Mouse (Mus musculus): ENCODE results near the gene Cdh13.

The Cdh13 gene

DNA sequence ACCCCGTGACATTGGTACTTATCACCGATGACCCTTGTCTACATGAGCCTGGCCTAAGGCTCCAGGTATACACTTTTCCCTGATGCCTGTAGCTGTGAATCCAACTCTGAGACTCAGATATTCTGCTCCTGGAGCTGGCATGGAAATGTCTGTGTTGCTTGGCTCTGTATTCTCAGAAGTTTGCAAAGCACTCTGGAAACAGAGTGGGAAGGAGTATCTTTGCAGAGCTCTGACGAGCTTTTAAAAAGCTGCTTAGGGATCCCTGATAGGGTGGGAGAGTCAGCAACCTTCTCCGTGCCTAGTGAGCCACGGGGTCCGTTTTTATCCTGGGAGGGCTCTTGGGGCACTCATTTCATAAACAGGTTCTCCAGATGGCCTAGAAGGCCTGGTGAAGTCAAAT, 526.1 kb downstream of the Cdh13 start:
- no peak for DNase-seq (ENCODE audit: low spot score)

DNA sequence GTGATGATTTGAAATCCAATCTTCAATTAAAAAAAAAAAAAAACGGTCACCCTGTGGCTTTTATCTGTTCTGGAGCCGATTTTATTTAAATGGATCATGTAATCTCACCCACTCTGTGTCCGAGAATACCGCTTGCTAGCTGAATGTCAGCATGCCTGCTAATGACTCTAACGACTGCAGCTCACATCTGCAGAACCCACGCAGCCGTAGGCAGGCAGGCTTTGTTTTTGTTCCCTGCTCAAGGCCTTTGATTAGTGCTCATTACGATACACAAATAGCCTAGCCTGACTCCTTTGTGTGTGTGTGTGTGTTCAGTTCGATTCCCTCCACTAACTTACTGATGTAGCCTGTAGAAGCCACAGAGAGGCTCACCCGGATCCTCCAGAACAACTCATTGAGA, 531.5 kb downstream of the Cdh13 start:
- DNase-seq (ENCODE audit: low spot score), result no peak

DNA sequence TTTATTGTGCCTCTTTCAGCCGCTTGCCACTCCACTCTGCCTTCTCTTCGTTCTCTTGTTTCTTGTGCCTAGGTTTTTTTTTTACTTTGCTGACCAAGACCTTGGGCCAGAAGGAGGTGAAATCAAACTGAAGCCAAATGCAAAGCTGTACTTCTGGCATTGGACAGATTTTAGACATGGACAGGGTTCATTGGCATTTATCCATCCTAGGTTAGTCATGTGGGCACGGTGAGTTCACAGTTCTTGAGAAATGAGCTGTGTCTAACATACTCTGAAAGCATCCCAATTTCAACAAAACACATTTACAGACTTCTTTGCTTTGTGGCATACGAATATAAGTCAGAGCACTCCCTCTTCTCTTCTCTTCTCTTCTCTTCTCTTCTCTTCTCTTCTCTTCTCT, 543.2 kb downstream of the Cdh13 start:
- DNase-seq (ENCODE audit: low spot score), result no peak

DNA sequence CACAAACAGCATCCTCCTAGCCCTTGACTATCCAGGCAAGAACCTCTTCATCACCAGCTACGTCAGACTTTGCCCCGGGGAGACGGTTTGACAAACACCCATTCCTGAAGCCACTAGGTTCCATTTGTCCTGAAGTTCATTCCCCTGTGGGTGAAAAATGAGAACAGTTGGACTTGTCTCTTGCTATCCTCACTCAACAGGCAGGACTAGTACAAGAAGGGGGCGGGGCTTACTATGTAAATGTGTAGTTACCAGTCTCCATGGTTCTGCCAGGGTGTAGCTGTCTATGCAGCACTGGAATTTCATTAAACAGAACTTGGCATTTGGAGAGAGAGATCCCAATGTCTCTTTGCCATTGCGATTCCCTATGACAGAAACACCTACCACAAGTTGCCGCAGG, 544.2 kb downstream of the Cdh13 start:
- DNase-seq (ENCODE audit: low spot score), result no peak

DNA sequence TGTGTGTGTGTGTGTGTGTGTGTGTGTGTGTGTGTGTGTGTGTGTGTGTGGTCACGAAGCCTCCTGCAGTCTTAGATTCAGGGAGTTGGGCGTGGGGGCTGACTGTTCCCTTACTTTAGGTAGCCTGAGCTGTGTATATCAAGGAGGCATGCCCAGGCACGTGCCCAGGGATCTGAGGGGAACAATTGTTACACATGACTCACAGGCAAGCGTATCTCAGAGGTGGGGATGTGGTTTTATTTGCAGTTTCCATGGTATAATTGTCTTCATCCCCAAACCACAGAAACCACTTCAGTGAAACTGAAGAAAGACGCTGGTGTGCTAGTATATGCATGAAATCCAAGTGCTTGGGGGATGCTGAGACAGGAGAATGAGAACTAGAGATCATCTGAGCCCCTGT, 546.8 kb downstream of the Cdh13 start:
- no peak for DNase-seq (ENCODE audit: low spot score)

DNA sequence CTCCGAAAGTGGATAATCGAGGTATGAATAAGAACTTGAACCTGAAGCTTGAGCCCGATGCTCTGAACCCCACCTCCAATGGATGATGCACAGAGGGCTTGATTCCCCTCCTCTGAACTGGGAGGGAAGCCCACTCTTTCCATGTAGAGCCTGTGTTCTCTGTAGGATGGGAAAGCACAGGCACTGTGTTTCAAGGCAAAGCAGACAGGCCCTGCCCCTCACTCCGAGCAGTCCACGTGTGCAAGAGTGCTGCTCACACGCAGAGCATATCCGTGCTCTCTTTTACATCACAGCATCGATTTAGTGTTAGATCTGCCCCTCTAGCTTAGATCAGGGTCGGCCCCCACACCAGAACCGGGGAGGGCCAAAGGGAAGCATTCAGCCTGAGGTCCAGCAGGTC, 547.5 kb downstream of the Cdh13 start:
- no peak for DNase-seq (ENCODE audit: low spot score)

DNA sequence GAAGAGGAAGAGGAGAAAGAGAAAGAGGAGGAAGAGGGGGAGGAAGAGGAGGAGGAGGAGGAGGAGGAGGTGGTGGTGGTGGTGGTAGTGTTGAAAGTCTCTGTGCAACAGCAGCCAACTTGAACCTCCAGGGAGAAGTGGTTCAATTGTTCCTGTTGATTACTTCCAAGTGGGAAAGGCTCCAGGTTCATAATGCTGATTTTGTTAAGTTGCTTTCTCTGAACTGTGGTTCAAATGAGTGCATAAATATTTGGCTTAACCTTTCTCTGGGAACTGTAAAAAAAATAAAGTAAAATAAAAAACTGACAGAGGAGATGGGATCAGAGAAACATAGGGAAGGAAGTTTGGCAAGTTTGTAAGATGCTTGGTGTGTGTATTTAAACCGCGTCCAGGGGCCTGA, 555.3 kb downstream of the Cdh13 start:
- DNase-seq (ENCODE audit: low spot score), result no peak

DNA sequence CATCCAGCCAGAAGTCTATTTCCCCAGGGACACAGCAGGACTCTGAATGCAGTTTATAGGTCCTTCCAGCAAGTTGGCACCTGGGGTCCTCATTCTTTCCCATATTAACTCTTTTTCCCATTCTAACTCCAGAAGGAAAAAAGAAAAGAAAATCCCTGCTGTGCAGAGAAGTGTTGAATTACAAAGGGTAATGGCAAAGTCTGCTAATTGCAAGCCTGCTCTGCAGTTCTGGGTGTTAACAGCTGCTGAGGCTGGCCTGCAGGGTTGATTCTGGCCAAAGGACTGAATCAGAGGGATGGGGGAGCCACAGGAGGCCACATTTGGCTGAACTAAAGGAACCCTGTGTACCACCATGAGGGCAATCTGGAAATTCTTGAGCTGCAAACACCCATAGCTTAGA, 562.2 kb downstream of the Cdh13 start:
- DNase-seq (ENCODE audit: low spot score), result no peak

DNA sequence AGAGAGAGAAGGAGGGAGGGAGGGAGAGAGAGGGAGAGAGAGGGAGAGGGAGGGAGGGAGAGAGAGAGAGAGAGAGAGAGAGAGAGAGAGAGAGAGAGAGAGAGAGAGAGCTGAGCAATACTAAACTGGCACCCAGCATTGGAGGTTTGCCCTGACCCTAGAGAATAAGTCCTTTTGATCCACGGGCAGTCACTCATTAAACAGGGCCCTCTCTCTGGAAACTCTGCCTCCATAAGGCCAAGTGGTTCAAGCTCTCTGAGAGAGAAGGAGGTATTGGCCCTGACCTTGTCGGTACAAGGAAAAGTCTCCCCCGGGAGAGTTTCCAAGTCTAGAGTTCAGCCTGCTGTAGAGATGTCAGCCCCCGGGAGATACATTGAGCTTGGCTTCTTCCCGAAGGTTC, 564.5 kb downstream of the Cdh13 start:
- DNase-seq (ENCODE audit: low spot score), result no peak

DNA sequence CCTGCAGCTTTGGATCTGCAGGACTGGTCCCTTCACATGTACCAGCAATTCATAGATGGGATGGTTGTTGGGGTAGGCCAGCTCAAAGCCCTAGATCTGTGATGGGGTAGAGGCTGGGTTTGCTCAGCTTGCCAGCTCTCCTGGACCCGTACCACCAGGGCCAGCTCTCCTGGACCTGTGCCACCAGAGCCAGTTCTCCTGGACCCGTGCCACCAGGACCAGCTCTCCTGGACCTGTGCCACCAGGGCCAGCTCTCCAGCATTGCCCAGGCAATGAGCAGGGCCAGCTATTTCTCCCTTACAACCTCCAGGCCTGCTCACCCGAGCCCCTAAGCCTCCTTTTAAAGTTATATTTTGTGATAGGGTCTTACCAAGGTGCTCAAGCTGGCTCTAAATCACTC, 566.0 kb downstream of the Cdh13 start:
- DNase-seq (ENCODE audit: low spot score), result no peak

DNA sequence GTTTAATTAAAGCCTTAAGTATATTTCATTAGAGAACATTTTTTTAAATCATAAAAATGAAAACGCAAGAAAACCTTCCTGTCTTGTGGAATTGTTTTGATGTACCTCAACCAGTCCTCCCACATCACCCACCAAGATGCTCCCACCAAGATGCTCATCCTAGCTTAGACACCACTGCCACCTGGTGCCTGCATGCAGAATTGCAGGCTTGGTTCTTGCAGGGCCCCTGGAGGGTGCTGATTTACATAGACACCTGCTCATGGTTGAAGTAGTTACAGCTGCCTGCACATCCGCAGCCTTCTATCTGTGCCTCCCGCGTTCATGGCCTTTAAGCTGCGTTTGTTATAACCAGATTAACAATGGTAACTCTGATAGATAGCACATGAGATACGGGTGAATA, 566.8 kb downstream of the Cdh13 start:
- no peak for DNase-seq (ENCODE audit: low spot score)

DNA sequence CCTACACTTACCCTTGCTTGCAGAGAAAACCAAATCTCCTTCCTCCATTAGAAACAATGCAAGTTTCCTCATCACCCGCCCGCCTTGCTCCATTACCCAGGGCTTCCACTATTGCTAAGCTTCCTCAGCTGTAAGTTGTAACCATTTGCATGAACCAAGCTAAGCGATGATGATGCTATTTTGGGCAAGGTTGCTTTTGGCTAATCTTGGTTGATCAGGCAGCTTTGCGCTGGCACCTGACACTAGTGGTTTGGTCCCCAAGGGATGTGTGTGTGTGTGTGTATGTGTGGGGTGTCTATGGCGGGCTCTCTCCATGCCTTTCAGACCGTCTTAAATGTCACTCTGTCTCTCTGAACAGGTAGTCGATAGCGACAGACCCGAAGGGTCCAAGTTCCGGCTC, 567.8 kb downstream of the Cdh13 start:
- DNase-seq (ENCODE audit: low spot score), result no peak

DNA sequence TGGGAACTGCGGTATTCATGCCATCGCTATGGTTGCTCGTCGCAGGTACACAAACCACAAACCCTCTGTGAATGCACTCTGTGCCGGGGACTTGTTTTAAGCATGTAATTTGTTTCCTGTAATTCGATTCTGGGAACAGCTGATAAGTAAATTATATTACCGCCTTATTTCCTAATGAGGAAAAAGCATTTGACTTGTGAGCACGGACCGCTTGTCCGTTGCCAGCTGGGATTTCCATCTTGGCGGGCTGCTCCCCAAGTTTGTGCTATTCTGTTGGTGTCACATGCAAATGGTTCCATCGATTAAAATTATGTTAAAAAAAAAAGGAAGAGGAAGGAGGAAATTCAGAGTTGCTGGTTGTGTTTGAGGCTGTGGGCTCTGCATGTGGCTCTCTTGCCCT, 569.3 kb downstream of the Cdh13 start:
- no peak for DNase-seq (ENCODE audit: low spot score)

DNA sequence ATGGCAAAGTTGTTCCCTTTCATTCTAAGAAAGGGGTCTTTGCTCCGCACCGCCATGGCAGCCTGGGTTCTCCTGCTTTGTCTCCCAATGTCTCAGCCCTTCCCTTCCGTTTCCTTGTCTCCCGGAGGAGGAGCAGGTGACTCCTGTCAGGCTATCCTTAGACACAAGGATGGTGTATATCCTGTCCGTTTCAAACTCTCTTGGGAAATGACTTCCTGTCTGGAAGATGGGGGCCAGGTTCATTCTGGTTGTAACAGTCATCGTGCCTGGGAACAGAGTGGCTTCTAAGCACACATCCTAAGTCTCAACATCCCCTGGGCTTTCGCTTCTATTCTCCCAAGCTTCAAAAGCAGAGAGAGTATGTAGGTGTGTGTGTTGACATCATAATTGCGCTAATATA, 571.1 kb downstream of the Cdh13 start:
- no peak for DNase-seq (ENCODE audit: low spot score)

DNA sequence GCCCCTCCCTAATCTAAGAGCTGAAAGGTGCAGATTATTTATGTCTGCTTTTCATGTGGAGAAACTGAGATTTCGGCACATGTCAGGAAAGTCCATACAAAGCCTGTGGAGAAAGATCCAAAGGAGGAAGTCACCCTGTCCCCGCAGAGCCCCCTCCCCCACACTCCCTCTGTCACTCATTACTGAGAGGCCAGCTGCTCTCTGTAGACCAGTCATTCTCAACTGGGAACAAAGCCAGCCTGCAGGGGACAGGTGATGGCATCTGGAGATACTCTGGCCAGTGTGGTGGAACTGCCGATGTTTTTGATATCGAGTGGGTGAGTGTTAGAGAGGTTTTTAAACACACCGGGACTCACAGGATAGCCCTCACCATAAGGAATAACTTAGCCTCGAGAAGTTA, 582.8 kb downstream of the Cdh13 start:
- no peak for DNase-seq (ENCODE audit: low spot score)

DNA sequence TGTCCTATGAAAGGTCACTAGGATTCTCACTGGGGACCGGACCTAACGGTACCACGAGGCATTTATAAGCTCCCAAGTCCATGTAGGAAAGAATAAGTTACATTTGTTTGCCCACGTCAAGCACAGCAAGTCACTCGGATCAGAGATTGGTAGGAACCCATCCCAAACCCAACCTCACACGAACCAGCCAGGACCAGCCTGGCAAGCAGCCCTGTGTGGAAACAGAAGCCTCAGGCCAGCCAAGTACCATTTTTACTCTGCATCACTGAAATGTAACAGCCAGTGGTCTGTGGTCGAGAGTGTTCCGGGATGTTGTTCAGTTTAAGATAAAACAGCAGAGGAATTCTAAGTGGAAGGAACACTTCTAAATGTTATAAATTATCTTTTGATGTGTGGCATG, 587.2 kb downstream of the Cdh13 start:
- no peak for DNase-seq (ENCODE audit: low spot score)

DNA sequence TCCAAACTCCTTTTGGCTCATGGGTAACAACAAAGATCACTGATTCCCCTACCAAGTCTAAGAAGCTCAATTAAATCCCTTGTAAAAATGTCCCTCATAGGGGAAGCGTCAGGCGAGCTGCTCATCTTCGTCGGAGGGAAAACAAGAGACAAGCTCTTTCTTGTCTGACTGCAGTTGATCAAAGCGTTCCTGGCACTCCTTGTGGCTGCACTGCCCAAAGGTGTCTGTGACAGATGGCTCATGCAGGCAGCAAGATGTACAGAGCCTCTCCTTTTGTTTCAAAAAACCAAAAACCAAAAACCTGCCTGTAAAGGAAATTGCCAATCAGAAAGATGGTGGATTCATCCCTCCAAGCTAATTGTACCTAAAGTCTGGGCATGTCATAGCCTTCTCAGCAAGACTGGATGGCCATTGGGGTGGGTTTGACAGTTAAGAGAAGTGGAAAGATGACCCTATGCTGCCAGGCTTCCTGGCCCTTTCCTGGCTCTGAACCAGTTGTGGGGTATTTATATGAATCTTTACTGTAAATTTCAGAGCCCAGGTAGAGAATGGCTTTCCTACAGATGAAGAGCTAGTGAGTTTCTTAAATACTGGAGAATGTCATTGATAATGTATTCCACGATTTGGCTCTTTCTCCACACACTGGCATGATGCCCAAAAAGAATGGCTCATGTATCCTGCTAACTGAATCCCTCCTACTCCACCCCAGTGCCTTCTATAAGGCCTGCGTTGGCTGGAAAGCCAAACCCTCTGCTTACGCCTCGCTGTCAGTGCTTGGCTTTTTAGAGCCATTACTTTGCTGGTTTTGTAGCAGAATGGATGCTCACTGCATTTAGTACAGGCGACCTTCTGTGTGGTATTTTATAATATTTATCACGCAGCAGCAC, 596.6 kb downstream of the Cdh13 start:
- DNase-seq (ENCODE audit: low spot score), result no peak

DNA sequence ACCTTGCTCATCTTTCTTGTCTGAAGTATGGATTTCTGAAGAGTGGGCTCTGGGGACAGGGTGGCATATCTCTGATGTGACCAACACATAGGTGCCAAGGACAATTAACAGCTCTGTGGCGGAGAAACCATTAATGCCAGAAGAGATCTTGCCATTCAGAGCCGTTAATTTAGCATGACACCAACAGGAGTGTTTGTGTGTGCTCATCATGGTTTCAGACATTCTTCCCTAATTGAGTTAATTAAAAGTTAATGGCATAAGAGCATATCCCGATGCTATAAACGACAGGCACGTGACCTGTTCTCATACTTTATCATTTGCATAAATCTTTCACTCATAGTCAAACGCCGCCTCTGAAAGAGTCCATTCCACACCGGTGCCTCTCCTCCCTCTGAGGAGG, 600.8 kb downstream of the Cdh13 start:
- no peak for DNase-seq (ENCODE audit: low spot score)

DNA sequence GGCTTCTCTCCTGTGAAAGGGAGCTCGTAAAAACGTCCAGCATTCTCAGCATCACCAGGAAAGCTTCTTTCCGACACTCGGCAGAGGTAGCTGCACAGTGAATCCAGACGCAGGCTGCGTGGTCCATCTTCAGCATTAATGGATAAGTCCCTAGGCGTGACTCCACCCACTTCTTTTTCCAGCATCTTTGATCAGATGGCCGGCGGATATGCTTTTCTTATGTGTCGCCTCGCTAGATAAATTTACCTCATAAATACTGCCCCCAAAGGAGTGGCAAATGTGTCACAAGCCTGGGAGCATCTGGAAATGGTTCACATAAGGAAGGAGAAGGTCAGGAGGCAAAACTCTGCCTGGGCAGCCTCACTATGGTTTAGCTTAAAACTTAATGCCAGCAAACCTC, 601.5 kb downstream of the Cdh13 start:
- no peak for DNase-seq (ENCODE audit: low spot score)

DNA sequence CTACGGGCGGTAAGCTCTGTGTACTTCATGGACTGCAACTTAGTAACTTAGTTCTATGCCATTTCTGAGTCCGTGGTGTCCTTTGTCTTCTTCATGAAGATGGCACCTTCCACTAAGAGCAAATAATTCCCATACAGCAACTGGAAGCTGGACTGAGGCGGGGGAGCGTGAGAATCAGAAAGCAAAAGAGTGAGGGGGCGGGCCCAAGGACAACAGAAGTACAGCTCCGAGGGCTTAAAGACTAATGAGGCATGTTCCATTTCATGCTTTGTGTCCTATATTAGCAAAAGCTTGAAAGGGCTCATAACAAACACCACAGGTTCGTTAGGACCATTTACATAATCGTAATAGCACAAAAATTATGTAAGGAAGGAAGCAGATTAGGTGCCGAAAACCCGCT, 618.9 kb downstream of the Cdh13 start:
- no peak for DNase-seq (ENCODE audit: low spot score)

DNA sequence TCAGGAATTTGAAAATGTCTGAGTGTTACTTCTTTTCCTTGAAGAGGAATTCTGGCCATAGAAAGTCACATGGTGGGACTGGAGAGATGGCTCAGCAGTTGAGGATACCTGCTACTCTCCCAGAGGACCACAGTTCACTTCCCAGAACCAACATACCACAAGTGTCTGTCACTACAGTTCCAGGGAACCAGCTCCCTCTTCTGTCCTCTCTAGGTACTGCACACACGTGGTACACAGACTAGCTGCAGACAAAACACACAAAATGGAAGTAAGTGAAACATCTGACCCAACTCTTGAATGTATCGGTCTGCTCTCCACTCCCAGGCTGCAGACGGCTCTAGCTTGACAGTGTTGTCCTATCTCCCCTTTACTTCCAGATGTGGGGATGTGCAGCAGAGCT, 633.0 kb downstream of the Cdh13 start:
- DNase-seq (ENCODE audit: low spot score), result no peak

DNA sequence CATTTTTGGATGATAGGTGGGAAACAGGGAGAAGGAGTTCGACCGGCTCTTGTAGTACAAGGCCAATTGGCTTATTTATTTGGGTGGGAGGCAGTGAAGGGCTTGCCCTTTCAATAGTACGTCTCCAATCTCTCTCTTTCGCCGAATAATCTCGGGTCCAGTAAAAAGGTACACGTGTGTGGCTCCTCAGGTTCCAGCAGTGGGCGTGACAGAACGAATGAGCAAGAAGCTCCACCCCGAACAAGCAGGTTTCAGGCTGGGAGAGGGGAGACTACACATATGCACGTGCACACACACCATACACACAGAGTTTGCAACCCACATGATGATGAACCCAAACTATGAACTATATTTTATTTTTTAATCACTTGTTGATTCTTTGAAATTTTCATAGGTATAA, 653.9 kb downstream of the Cdh13 start:
- no peak for DNase-seq (ENCODE audit: low spot score)

DNA sequence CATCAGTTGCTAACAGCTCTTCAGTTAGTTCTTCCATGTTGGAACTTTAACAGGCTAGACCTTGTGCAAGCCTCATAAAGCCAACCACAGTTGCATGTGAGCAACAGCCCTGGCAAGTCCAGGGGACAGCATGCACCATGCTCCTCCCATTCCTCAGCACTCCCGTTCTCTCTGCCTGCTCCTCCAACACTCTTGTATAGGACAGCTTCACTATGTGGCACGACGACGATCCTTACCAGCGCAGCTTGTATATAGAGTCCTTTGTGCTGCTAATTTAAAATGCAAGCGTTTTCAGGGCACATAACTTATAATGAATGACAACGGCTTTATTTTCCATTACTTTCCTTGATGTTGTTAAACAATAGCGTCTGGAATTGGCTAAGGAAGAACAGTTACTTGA, 654.5 kb downstream of the Cdh13 start:
- no peak for DNase-seq (ENCODE audit: low spot score)
